Mouse (Mus musculus): Measurements from ENCODE around the gene BC035947.
"Not testable (repeated sequence)": the region's sequence is repeated elsewhere in the genome, so short reads cannot be mapped to it uniquely, and the experiment has no call there.

Gene BC035947

GRCm38 (mm10) chr1:78511621-78512160, at the start of gene BC035947:
BC035947 (minus strand) TSS chr1:78512158.
- no peak for DNase-seq

GRCm38 (mm10) chr1:78554012-78554666, 42.2 kb upstream of the BC035947 start:
- DNase-seq: no peak

GRCm38 (mm10) chr1:78548961-78549360, 37.0 kb upstream of the BC035947 start:
- DNase-seq: no peak

GRCm38 (mm10) chr1:78546258-78546657, 34.3 kb upstream of the BC035947 start:
- no peak for DNase-seq

- DNase-seq: not testable (repeated sequence)
These were observed 31.7 kb upstream of the BC035947 start for GRCm38 (mm10) chr1:78543631-78544030.

GRCm38 (mm10) chr1:78539166-78539565, 27.2 kb upstream of the BC035947 start:
- no peak for DNase-seq

GRCm38 (mm10) chr1:78538396-78538795, 26.4 kb upstream of the BC035947 start:
- DNase-seq: no peak

GRCm38 (mm10) chr1:78537494-78538010, 25.6 kb upstream of the BC035947 start:
- peak; percentile 57 for DNase-seq

- DNase-seq: peak; percentile 79
These were observed 24.6 kb upstream of the BC035947 start for GRCm38 (mm10) chr1:78536310-78537164.

- DNase-seq: no peak
These were observed 22.6 kb upstream of the BC035947 start for GRCm38 (mm10) chr1:78534428-78535150.

GRCm38 (mm10) chr1:78532184-78532800, 20.3 kb upstream of the BC035947 start:
- DNase-seq: no peak

- DNase-seq: no peak
These were observed 18.7 kb upstream of the BC035947 start for GRCm38 (mm10) chr1:78530500-78531215.

- no peak for DNase-seq
These were observed 17.1 kb upstream of the BC035947 start for GRCm38 (mm10) chr1:78529011-78529410.

- DNase-seq: no peak
These were observed 16.4 kb upstream of the BC035947 start for GRCm38 (mm10) chr1:78528356-78528755.

- DNase-seq: peak; percentile 54
These were observed 13.4 kb upstream of the BC035947 start for GRCm38 (mm10) chr1:78525189-78525886.

- no peak for DNase-seq
These were observed 6.9 kb upstream of the BC035947 start for GRCm38 (mm10) chr1:78518907-78519306.

- no peak for DNase-seq
These were observed 798 bp upstream of the BC035947 start for GRCm38 (mm10) chr1:78512756-78513155.

- DNase-seq: no peak
These were observed 1.1 kb downstream of the BC035947 start, which contains the start of gene Mogat1 for GRCm38 (mm10) chr1:78510862-78511261. Mogat1 (plus strand) TSS chr1:78510991.

- DNase-seq: no peak
These were observed 4.8 kb downstream of the BC035947 start for GRCm38 (mm10) chr1:78507137-78507536.

GRCm38 (mm10) chr1:78502527-78502926, 9.4 kb downstream of the BC035947 start:
- no peak for DNase-seq

GRCm38 (mm10) chr1:78501856-78502255, 10.1 kb downstream of the BC035947 start:
- not testable (repeated sequence) for DNase-seq
